Mouse (Mus musculus): ENCODE data around the gene Git1. TPM values are rescaled to one million over a fixed set of nuclear protein-coding genes. Genes with fewer than 3 reads are reported as not detected.

Gene Git1
- polyA plus RNA-seq, 1 experiment from 2014 or later, result 76.8 TPM

DNA sequence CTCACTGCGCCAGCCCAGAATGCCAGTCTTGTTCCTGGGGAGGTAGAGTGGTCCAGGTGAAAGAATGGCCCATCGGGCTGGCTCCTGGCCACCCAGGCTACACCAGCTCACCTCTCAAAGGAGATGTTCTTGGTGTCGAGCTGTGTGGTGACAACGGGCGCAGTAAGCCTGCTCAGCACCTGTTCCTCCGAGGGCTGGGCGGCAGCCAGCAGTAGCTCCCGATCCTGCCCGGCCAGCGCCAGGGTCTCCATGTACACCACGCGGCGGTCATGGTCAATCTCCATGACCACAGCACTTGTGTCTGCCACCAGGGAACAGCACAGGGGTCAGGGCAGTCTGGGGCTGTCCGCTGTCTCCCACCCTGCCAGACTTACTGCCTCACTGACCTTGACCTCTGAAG, 17.1 kb upstream of the Git1 start:
- in situ Hi-C loops (cut with MboI; ENCODE audit: low pct_unique_long_range_greater_than_20kb), result no loop called here
- H3K27me3 ChIP-seq, result no peaks in the 10 kb centered on the region
- no peak for ATAC-seq
- TF ChIP-seq CTCF (IDR thresholded peaks at IDR 0.05), result no peak
- ChIA-PET CTCF (interaction anchor here (1.0 to 1.8 kb wide), 2 partner anchors 8 to 18 kb away, joined by 3 to 6 read pairs; partner anchors contain the start of gene Git1), POLR2A (no interaction called here)
- DNase-seq (ENCODE audit: low read depth, low spot score), result no peak

DNA sequence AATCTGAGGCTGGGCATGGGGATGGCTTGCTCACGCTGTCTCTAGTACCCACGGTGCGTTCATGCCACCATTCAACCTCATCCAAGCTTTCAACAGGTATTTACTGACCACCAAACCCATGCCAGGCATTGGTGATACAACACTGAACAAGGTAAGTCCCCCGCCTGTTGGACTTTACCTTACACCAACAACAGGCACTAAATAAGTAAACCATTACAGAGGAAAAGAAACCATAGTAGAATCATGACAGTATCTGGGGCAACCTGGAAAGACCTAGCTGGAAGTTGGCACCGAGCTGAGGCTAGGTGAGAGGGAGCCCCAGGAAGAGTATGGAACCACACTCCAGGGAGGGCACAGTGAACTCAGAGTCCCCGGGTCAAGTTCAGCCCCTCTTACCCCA, 16.5 kb upstream of the Git1 start:
- in situ Hi-C loops (cut with MboI; ENCODE audit: low pct_unique_long_range_greater_than_20kb), result no loop called here
- no peak for TF ChIP-seq CTCF (IDR thresholded peaks at IDR 0.05)
- DNase-seq (ENCODE audit: low read depth, low spot score), result no peak
- no peak for ATAC-seq
- POLR2A ChIA-PET, result interaction anchor here (1.2 kb wide), 1 partner anchor 11 kb away, joined by 3 read pairs; no protein-coding TSS in a partner anchor
- CTCF ChIA-PET, result interaction anchor here (0.9 to 1.8 kb wide), 3 partner anchors 9 to 160 kb away, joined by 3 to 6 read pairs (median 3); partner anchors contain the start of gene Git1
- no peaks in the 10 kb centered on the region for H3K27me3 ChIP-seq

GRCm38 (mm10) chr11:77483043-77483442, 10.3 kb upstream of the Git1 start:
- no peak for DNase-seq (ENCODE audit: low read depth, low spot score)

DNA sequence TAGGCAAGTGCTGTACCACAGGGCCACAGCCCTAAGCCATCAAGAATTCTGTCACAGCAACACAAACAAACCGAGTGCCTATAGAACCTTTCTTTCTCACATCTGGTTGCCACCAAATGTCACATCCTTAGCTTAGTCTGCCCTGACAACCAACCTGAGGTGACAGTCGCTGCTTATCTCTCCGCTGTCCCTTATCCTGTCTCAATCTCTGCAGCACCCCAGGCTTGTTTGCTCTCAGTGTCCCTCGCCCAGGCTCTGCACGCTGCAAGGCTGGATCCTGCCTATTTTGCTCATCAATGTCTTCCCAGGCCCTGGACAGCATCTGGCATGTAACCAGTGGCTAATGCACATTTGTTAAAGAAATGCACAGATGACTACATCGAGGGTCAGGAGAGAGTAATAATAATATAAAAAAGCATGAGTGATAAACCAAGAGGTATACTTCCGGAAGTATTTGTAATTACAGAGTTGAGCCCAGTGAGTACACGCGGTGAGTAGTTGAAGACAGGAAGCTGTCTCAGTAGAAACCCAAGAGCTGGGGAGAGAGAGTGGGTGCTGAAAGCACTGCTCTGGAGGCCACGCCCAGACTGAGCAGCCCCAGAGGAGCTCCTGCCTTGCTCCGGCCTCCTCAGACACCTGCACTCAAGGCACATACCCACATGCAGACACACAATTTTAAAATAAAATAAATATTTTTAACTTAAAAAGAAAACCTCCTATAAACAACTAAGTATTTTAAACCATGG, 9.7 kb upstream of the Git1 start:
- H3K27me3 ChIP-seq, result no peaks in the 10 kb centered on the region
- no peak for TF ChIP-seq CTCF (IDR thresholded peaks at IDR 0.05)
- no peak for DNase-seq (ENCODE audit: low read depth, low spot score)
- ATAC-seq, result no peak
- in situ Hi-C loops (cut with MboI; ENCODE audit: low pct_unique_long_range_greater_than_20kb), result no loop called here
- ChIA-PET CTCF (interaction anchor here (0.9 kb wide), 1 partner anchor 44 kb away, joined by 3 read pairs; no protein-coding TSS in a partner anchor), POLR2A (no interaction called here)

More at GRCm38 (mm10) chr11:77483043-77483442, 10.3 kb upstream of the Git1 start:
- ChIA-PET CTCF (no interaction called here), POLR2A (no interaction called here)
- no peak for ATAC-seq
- H3K27me3 ChIP-seq, result no peaks in the 10 kb centered on the region
- TF ChIP-seq CTCF (IDR thresholded peaks at IDR 0.05), result no peak
- in situ Hi-C loops (cut with MboI; ENCODE audit: low pct_unique_long_range_greater_than_20kb), result no loop called here

GRCm38 (mm10) chr11:77485229-77485628, 8.1 kb upstream of the Git1 start:
- no peak for TF ChIP-seq CTCF (IDR thresholded peaks at IDR 0.05)
- DNase-seq (ENCODE audit: low read depth, low spot score), result no peak
- POLR2A ChIA-PET, result no interaction called here

DNA sequence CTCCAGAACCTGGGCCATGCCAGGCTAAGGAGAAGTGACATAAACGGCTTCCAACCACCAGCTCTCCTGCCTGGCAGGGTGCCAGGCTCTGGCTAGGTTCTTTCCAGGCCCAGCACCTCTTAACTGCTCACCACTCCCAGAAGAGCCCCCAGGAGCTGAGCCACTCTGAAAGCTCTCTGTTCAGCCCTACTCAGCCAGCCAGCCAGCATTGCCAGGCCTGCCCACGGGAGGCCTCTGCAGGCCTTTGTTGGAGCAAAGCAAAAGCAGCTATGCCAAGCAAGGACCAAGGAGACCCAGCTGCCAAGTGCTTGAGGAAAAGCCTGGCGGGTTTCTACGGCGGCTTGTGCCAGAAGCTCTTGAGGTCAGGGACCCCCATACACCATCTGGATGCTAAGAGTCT, 6.6 kb upstream of the Git1 start:
- in situ Hi-C loops (cut with MboI; ENCODE audit: low pct_unique_long_range_greater_than_20kb), result no loop called here
- POLR2A ChIA-PET, result no interaction called here
- no peaks in the 10 kb centered on the region for H3K27me3 ChIP-seq
- no peak for ATAC-seq
- no peak for TF ChIP-seq CTCF (IDR thresholded peaks at IDR 0.05)
- no peak for DNase-seq (ENCODE audit: low read depth, low spot score)
- CTCF ChIA-PET, result interaction anchor here (1.1 kb wide), 1 partner anchor 13 kb away, joined by 4 read pairs; no protein-coding TSS in a partner anchor

More at GRCm38 (mm10) chr11:77485229-77485628, 8.1 kb upstream of the Git1 start:
- no peaks in the 10 kb centered on the region for H3K27me3 ChIP-seq
- CTCF ChIA-PET, result interaction anchor here (1.3 kb wide), 1 partner anchor 16 kb away, joined by 3 read pairs; no protein-coding TSS in a partner anchor
- in situ Hi-C loops (cut with MboI; ENCODE audit: low pct_unique_long_range_greater_than_20kb), result no loop called here
- no peak for ATAC-seq

DNA sequence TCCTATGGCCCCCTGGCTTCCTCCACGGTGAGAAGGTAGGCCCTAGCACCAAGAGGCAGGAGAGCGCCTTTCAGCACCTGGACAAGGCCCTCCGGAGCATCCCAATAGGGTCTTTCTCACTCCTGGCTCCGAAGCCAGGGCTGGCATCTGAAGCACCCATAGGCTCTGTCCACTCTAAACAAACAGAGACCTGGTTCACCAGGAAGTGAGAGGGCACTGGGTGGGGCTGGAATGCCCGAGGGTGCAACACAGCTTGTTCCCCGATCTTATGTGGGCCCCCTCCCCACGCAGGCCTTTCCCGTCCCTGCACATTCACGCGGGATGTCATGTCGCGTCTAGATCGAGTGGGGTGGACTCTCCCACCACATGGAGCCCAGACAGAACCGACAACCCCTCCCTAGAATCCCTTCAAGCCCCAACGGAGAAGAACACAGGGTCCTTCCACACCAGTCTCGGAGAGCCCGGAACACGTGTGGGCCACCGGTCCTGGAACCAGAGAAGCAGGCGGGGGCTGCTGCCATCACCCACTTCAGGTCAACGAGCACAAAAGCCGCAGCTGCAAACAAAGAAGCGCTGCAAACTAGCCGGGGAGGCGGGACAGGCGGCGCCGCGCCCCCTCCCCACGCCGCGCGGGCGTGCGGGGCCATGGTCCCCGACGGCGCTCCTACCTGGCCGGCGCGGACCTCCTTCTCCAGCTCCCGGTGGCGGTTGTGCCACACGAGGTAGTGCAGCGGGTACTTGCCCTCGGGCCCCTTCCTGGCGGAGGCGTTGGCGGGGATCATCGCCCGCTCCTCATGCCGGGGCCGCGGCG, 4.4 kb upstream of the Git1 start:
- POLR2A ChIA-PET, result interaction anchor here (0.6 to 1.0 kb wide), 2 partner anchors 141 to 1756 kb away, joined by 5 read pairs; partner anchors contain the start of gene Ywhae
- no peaks in the 10 kb centered on the region for H3K27me3 ChIP-seq
- ATAC-seq (no peak), DNase-seq (ENCODE audit: low read depth, low spot score) (no peak)
- TF ChIP-seq CTCF (IDR thresholded peaks at IDR 0.05), result no peak
- CTCF ChIA-PET, result interaction anchor here (1.4 to 3.4 kb wide), 2 partner anchors 12 to 140 kb away, joined by 3 to 13 read pairs; no protein-coding TSS in a partner anchor
- in situ Hi-C loops (cut with MboI; ENCODE audit: low pct_unique_long_range_greater_than_20kb), result no loop called here

DNA sequence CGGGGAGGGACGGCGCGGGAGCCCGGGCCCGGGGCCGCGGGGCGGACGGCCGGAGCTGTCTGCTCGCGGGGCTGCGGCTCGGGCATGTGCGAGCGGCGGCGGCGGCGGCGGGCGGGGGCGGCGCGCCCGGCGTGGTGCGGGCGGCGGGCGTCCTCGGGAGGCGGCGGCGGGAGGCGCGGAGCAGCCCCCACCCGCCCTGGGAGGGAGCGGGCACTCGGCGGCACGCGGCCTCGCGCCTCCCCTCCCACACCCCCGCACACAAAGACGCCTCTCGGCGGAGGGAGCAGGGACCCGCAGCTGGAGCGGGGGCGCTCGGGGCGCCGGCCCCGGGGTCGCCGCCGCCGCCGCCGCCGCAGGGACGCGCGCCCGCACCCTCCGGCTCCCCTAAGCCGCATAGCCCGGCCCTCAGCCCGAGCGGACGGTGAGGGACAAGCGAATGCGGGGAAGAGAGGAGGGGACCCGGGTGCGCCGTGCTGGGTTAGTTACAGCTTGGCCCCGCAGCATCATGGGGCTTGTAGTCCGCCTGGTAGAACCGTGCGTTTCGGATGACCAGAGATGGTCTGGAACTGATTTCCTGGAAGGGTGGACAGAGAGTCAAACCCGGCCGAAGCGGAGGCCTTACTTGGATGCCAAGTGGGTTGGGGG, 3.6 kb upstream of the Git1 start, which contains the start of gene Ankrd13b:
Gene Ankrd13b, minus strand, starts transcription at position 88 of the 645 bp plus-strand sequence.
- ATAC-seq, result peak; percentile 9
- TF ChIP-seq CTCF (IDR thresholded peaks at IDR 0.05), result no peak
- H3K27me3 ChIP-seq, result no peaks in the 10 kb centered on the region
- CTCF ChIA-PET, result interaction anchor here (0.8 to 3.4 kb wide), 2 partner anchors 12 to 33 kb away, joined by 3 to 13 read pairs; no protein-coding TSS in a partner anchor
- in situ Hi-C loops (cut with MboI; ENCODE audit: low pct_unique_long_range_greater_than_20kb), result no loop called here
- POLR2A ChIA-PET, result interaction anchor here (0.6 to 2.1 kb wide), 3 partner anchors 19 to 349 kb away, joined by 3 to 7 read pairs (median 5); no protein-coding TSS in a partner anchor
- no peak for DNase-seq (ENCODE audit: low read depth, low spot score)

GRCm38 (mm10) chr11:77490451-77490850, 2.9 kb upstream of the Git1 start:
- ATAC-seq (no peak), DNase-seq (ENCODE audit: low read depth, low spot score) (no peak)
- in situ Hi-C loops (cut with MboI; ENCODE audit: low pct_unique_long_range_greater_than_20kb), result no loop called here
- ChIA-PET POLR2A (interaction anchor here (1.0 to 2.1 kb wide), 5 partner anchors 11 to 140 kb away, joined by 3 to 7 read pairs (median 4); no protein-coding TSS in a partner anchor), CTCF (interaction anchor here (0.8 to 3.4 kb wide), 6 partner anchors 11 to 137 kb away, joined by 3 to 13 read pairs (median 7); no protein-coding TSS in a partner anchor)
- no peak for TF ChIP-seq CTCF (IDR thresholded peaks at IDR 0.05)
- H3K27me3 ChIP-seq, result no peaks in the 10 kb centered on the region

- ChIA-PET CTCF (interaction anchor here (0.7 to 3.4 kb wide), 11 partner anchors 9 to 136 kb away, joined by 3 to 13 read pairs (median 4); no protein-coding TSS in a partner anchor), POLR2A (interaction anchor here (0.9 to 2.1 kb wide), 5 partner anchors 10 to 61 kb away, joined by 3 to 7 read pairs (median 4); no protein-coding TSS in a partner anchor)
- TF ChIP-seq CTCF (IDR thresholded peaks at IDR 0.05), result no peak
- in situ Hi-C loops (cut with MboI; ENCODE audit: low pct_unique_long_range_greater_than_20kb), result no loop called here
- no peak for DNase-seq (ENCODE audit: low read depth, low spot score)
- no peaks in the 10 kb centered on the region for H3K27me3 ChIP-seq
- ATAC-seq, result peak; percentile 24
Measured at GRCm38 (mm10) chr11:77491123-77491501, 2.2 kb upstream of the Git1 start.

All from Patski (cell line).